Mouse (Mus musculus) brain, embryonic 14.5 days (tissue): ENCODE measurements around the gene 9330182L06Rik. TPM values are rescaled to one million over a fixed set of nuclear protein-coding genes. Genes with fewer than 3 reads are reported as not detected.
A peak's percentile ranks its signal among the peaks of the same experiment; 100 is the strongest.

Source experiments
- DNase-seq: peaks from one replicate; pipeline ENCODE4 v3.0.0-alpha.2; 2011; ENCODE audit warnings: low read depth
- CTCF ChIP-seq: fragments of 200-500 bp; IDR thresholded peaks from 2 replicates; pipeline ENCODE4 v1.5.1; 2012; ENCODE audit warnings: inconsistent platforms, mild to moderate bottlenecking, moderate library complexity, borderline replicate concordance; ENCODE audit not compliant: insufficient read depth, insufficient read length; ENCODE audit errors: extremely low read depth
- POLR2A ChIP-seq: fragments of 200-500 bp; IDR thresholded peaks from 2 replicates; pipeline ENCODE4 v1.6.1; 2012; ENCODE audit warnings: mild to moderate bottlenecking, inconsistent platforms, borderline replicate concordance; ENCODE audit not compliant: poor library complexity, insufficient read depth, insufficient read length, severe bottlenecking; ENCODE audit errors: extremely low read depth
- polyA plus RNA-seq: library from polyadenylated mRNA; depleted of rRNA; stranded (reverse); fragments of >200 nt; gene quantifications from 2 replicates; pipeline ENCODE4 v1.2.3, GENCODE M21; 2012

Gene 9330182L06Rik
- polyA plus RNA-seq, 1 experiment: 25.1 TPM

GRCm38 (mm10) chr5:9344581-9344980, 78.7 kb downstream of the 9330182L06Rik start:
- DNase-seq: peak; percentile 78
- TF ChIP-seq POLR2A (no peak), CTCF (no peak)

GRCm38 (mm10) chr5:9345038-9345617, 79.2 kb downstream of the 9330182L06Rik start:
- peak; percentile 56 for DNase-seq
- TF ChIP-seq CTCF (no peak), POLR2A (no peak)

- DNase-seq: no peak
These were observed 79.7 kb downstream of the 9330182L06Rik start for GRCm38 (mm10) chr5:9345625-9346024.

GRCm38 (mm10) chr5:9346510-9346909, 80.6 kb downstream of the 9330182L06Rik start:
- peak; percentile 54 for DNase-seq

More at GRCm38 (mm10) chr5:9345625-9346024, 79.7 kb downstream of the 9330182L06Rik start:
- TF ChIP-seq CTCF (no peak), POLR2A (no peak)

GRCm38 (mm10) chr5:9352163-9352562, 86.2 kb downstream of the 9330182L06Rik start:
- DNase-seq: no peak
- TF ChIP-seq CTCF (no peak), POLR2A (no peak)

More at GRCm38 (mm10) chr5:9346510-9346909, 80.6 kb downstream of the 9330182L06Rik start:
- no peak for TF ChIP-seq CTCF
- no peak for TF ChIP-seq POLR2A

GRCm38 (mm10) chr5:9352646-9353045, 86.7 kb downstream of the 9330182L06Rik start:
- TF ChIP-seq CTCF (no peak), POLR2A (no peak)
- peak; percentile 32 for DNase-seq

- DNase-seq: no peak
- TF ChIP-seq POLR2A (no peak), CTCF (no peak)
These were observed 88.3 kb downstream of the 9330182L06Rik start for GRCm38 (mm10) chr5:9354257-9354656.

- peak; percentile 74 for DNase-seq
These were observed 92.2 kb downstream of the 9330182L06Rik start for GRCm38 (mm10) chr5:9358076-9358475.

GRCm38 (mm10) chr5:9361982-9362661, 96.2 kb downstream of the 9330182L06Rik start:
- no peak for DNase-seq
- TF ChIP-seq POLR2A (no peak), CTCF (no peak)

More at GRCm38 (mm10) chr5:9358076-9358475, 92.2 kb downstream of the 9330182L06Rik start:
- TF ChIP-seq CTCF (no peak), POLR2A (no peak)

- no peak for DNase-seq
- no peak for TF ChIP-seq CTCF
- TF ChIP-seq POLR2A: no peak
These were observed 99.0 kb downstream of the 9330182L06Rik start for GRCm38 (mm10) chr5:9364937-9365336.

- no peak for TF ChIP-seq CTCF
- TF ChIP-seq POLR2A: no peak
- DNase-seq: peak; percentile 30
These were observed 102.2 kb downstream of the 9330182L06Rik start for GRCm38 (mm10) chr5:9367920-9368692.
